Mouse (Mus musculus): ENCODE results near the gene Midn. TPM values are rescaled to one million over a fixed set of nuclear protein-coding genes. Genes with fewer than 3 reads are reported as not detected.

Gene Midn
- total RNA-seq, 4 experiments from 2014 or later = 83.9 to 111 (median 91.0) TPM

DNA sequence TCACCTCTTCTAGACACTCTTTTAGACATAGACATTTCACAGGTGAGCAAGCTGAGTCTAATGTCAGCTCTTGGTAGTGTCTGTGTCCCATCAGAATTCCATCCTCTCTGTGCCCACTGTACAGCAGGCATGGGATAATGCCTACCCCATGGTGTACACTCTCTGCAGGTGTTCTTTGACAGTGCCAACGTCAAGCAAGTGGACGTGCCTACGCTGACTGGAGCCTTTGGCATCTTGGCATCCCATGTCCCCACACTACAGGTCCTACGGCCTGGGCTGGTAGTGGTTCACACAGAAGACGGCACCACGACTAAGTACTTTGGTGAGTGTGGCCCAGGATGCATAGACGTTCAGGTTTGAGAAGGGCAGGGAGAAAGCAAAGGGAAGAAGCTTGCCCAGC, 4.4 kb upstream of the Midn start:
- DNase-seq (ENCODE audit: low spot score) = no peak

GRCm38 (mm10) chr10:80144159-80144558, 3.9 kb upstream of the Midn start:
- DNase-seq (ENCODE audit: low spot score) = no peak

GRCm38 (mm10) chr10:80144864-80145838, 2.9 kb upstream of the Midn start:
- DNase-seq (ENCODE audit: low spot score) = no peak

DNA sequence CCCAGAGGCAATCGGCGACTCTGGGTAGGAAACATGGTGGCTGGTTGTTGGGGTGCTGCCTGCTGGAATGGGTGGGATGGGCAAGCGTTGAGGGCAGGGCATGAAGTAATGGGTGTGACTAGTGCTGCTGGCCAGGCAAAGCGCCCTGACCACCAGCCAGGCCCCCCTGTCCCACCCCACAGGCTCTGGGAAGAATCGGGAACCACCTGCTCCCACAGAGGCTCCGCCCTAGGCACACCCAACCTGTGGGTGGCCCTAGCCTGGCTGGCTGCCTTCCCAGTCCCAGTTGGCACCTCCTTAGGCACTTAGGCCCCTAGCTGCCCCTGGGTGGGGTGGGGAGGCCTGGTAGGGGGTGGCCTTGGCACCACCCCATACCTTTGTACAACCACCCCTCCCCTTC, 2.2 kb upstream of the Midn start:
- no peak for DNase-seq (ENCODE audit: low spot score)

- DNase-seq (ENCODE audit: low spot score) = no peak
Measured at GRCm38 (mm10) chr10:80146568-80147011, 1.5 kb upstream of the Midn start.

DNA sequence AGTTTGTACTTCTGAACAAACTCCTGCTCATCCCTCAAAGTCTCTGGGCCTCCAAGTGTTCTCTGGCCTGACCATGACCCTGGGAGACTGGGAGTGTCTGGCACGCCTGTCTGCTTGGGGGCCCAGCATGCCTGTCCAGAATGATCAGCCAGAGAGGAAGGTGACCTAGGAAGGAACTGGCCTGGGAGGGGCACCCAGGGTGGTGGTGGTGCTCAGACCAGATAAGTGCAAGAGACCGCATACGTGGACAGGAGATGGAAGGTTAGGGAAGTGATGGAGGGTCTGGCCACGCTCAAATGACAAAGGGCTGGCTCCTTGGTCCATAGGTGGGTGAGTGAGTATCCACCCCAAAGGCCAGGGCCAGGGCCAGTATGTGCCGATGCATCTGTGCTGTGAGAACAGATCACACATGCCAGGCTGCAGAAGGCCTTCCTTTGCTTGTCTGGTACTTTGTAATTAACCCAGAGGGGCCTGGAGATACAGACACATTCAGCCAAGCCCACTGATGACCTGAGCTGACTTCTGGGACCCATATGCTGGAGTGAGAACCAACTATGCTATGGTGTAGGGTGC, 840 bp upstream of the Midn start:
- no peak for DNase-seq (ENCODE audit: low spot score)

DNA sequence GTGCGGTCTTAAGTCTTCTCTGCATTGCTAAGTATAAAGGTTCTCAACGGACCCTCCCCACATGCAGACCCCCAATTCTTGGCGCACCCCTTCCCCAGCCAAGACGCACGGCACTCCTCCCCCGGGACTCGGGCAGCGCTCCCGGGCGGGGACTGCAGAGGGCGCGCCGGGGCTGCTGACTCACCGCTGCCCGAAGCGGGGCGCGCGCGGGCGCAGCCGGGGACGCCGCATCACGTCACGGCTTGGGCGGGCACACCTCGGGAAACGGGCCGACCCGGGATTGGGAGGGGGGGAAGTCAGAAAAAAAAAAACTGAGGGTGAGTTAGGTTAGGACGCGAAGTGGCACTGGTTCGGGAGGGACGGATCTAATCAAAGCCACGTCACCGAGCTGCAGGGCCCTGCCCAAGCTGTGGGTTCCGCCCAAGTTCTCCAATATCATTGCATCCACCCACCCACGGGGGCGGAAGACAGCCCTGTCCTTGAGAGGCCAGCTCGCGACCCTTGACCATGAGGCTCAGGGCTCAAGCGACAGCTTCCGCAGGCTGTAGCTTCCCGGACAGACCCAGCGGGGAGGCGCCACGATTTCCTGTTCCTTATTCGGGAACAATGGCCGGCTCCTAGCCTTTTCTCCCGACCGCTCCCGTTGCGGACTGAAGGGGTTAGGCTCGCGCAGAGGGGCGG, 678 bp downstream of the Midn start:
- peak; percentile 94 for DNase-seq (ENCODE audit: low spot score)

GRCm38 (mm10) chr10:80149291-80150225, 1.5 kb downstream of the Midn start:
- peak; percentile 97 for DNase-seq (ENCODE audit: low spot score)

GRCm38 (mm10) chr10:80150226-80151210, 2.4 kb downstream of the Midn start:
- no peak for DNase-seq (ENCODE audit: low spot score)

- no peak for DNase-seq (ENCODE audit: low spot score)
Measured at GRCm38 (mm10) chr10:80151211-80152034, 3.4 kb downstream of the Midn start.

- no peak for DNase-seq (ENCODE audit: low spot score)
Measured at GRCm38 (mm10) chr10:80152071-80152872, 4.2 kb downstream of the Midn start.

GRCm38 (mm10) chr10:80152873-80153260, 4.8 kb downstream of the Midn start:
- DNase-seq (ENCODE audit: low spot score) = no peak

GRCm38 (mm10) chr10:80153713-80154112, 5.6 kb downstream of the Midn start:
- DNase-seq (ENCODE audit: low spot score) = no peak

DNA sequence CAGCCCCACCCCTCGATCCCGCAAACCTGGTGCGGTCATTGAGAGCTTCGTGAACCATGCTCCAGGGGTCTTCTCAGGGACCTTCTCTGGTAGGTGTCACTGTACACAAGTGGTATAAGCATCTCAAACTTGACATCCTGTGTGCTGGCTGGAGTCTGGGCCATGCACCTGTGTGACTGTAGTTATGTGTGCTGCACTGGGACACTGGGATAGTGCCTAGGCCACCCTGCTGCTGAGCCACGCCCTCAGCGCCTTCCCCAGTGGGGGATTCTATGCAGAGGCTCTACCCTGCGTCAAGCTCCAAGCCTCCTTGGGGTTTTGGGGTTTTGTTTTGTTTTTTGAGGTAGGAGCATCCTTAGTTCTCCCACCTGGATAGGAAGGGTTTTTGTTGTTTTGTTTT, 6.3 kb downstream of the Midn start:
- no peak for DNase-seq (ENCODE audit: low spot score)

DNA sequence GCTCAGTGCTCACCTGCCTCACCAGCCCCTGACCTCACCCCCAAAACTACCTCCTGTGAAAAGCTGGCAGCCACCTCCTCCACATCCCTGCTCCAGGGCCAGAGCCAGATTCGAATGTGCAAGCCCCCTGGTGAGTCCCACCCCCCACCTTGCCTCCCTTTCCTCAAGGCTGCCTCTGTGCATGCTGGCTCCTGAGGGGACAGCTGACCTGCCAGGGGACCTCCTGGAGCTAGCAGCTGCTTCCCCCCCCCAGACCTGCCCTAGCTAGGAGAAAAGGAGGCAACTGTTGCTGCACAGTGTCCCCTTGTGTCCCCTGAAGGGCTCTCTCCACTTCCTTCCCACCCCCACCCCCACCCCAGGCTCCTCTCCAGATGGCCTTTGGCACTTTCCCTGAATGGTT, 7.2 kb downstream of the Midn start:
- DNase-seq (ENCODE audit: low spot score) = no peak

GRCm38 (mm10) chr10:80156002-80156751, 8.1 kb downstream of the Midn start:
- no peak for DNase-seq (ENCODE audit: low spot score)

DNA sequence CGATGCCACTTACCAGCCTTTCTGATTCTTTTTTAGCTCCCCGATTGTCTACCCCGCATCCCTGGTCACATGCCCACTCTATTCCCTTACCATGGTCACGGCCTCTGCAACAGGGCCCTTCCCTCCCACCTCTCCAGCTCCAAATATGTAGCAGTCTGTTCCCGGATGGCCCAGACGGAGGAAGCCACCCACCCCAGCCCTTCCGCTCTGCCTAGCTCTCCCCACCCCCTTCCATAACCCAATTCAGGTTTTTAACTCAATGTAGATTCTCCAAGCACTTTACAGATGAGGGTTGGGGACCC, 8.6 kb downstream of the Midn start:
- DNase-seq (ENCODE audit: low spot score) = no peak

Measured in heart, adult 8-10 months (tissue).